Mouse (Mus musculus) MEL (cell line): ENCODE data around the gene Dkk3. TPM values are rescaled to one million over a fixed set of nuclear protein-coding genes. Genes with fewer than 3 reads are reported as not detected.

Experiments used
- DNase-seq: peaks from one replicate; pipeline ENCODE4 v3.0.0; 2011; ENCODE audit warnings: low read depth, low spot score
- H3K27ac ChIP-seq: 2 replicates; pipeline ENCODE4 v1.5.1; 2012; ENCODE audit warnings: low read depth, mild to moderate bottlenecking, control low read depth, low read length, moderate library complexity; ENCODE audit not compliant: control insufficient read depth
- H3K27me3 ChIP-seq, 2 experiments: fragments of 150-350 bp in 1 of 2; sonication (generic) in 1 of 2; 2 replicates each; pipeline ENCODE4 v1.6.1; 2012; ENCODE audit warnings: low read length in 2 of 2, mild to moderate bottlenecking in 2 of 2, improper control_type of control experiment in 1 of 2, moderate library complexity in 1 of 2; ENCODE audit not compliant: insufficient read depth in 2 of 2, control insufficient read depth in 1 of 2
- H3K36me3 ChIP-seq, 2 experiments: 2 replicates each; pipeline ENCODE4 v1.6.1; 2012 to 2014; ENCODE audit warnings: low read length in 2 of 2, improper control_type of control experiment in 1 of 2, inconsistent platforms in 1 of 2, mild to moderate bottlenecking in 1 of 2; ENCODE audit not compliant: insufficient read depth in 2 of 2, control insufficient read depth in 1 of 2
- H3K4me1 ChIP-seq, 2 experiments: fragments of 150-350 bp in 1 of 2; sonication (generic) in 1 of 2; 2 replicates each; pipeline ENCODE4 v1.6.1; 2012; ENCODE audit warnings: low read length in 2 of 2, improper control_type of control experiment in 1 of 2, mild to moderate bottlenecking in 1 of 2; ENCODE audit not compliant: insufficient read depth in 2 of 2, control insufficient read depth in 1 of 2
- H3K4me3 ChIP-seq, 2 experiments: fragments of 150-350 bp in 1 of 2; sonication (generic) in 1 of 2; 2 replicates each; pipeline ENCODE4 v1.5.1; 2012; ENCODE audit warnings: low read depth in 2 of 2, low read length in 2 of 2, mild to moderate bottlenecking in 2 of 2, moderate library complexity in 2 of 2, control low read depth in 1 of 2, improper control_type of control experiment in 1 of 2; ENCODE audit not compliant: control insufficient read depth in 1 of 2, insufficient read depth in 1 of 2
- H3K79me2 ChIP-seq: 2 replicates; pipeline ENCODE4 v1.6.1; 2012; ENCODE audit warnings: mild to moderate bottlenecking, low read length, moderate library complexity; ENCODE audit not compliant: control insufficient read depth, poor library complexity, insufficient read depth
- H3K9ac ChIP-seq: 2 replicates; pipeline ENCODE4 v1.6.1; 2012; ENCODE audit warnings: low read depth, mild to moderate bottlenecking, control low read depth, low read length, moderate library complexity; ENCODE audit not compliant: control insufficient read depth, poor library complexity, severe bottlenecking
- H3K9me3 ChIP-seq: fragments of 150-350 bp; sonication (generic); replicated peaks from 2 replicates; pipeline ENCODE4 v1.6.1; 2012; ENCODE audit warnings: mild to moderate bottlenecking, low read length, improper control_type of control experiment, moderate library complexity; ENCODE audit not compliant: insufficient read depth
- CHD2 ChIP-seq: IDR thresholded peaks from 2 replicates; pipeline ENCODE4 v1.6.1; 2011; ENCODE audit warnings: low read length, improper control_type of control experiment
- E2F4 ChIP-seq: IDR thresholded peaks from 2 replicates; pipeline ENCODE4 v1.6.1; 2011; ENCODE audit warnings: low read depth, low read length, improper control_type of control experiment, borderline replicate concordance
- EP300 ChIP-seq, 2 experiments: IDR thresholded peaks; 2 replicates each; pipeline ENCODE4 v1.6.1; 2011; ENCODE audit warnings: improper control_type of control experiment in 2 of 2, low read length in 2 of 2, low read depth in 1 of 2, mild to moderate bottlenecking in 1 of 2
- GABPA ChIP-seq: IDR thresholded peaks from 2 replicates; pipeline ENCODE4 v1.6.1; 2012; ENCODE audit warnings: low read depth, mild to moderate bottlenecking, inconsistent platforms, low read length, improper control_type of control experiment, moderate library complexity
- GATA1 ChIP-seq: IDR thresholded peaks from 2 replicates; pipeline ENCODE4 v1.6.1; 2011; ENCODE audit warnings: low read depth, low read length, improper control_type of control experiment
- HCFC1 ChIP-seq: IDR thresholded peaks from 2 replicates; pipeline ENCODE4 v1.6.1; 2012; ENCODE audit warnings: low read depth, mild to moderate bottlenecking, inconsistent platforms, low read length, improper control_type of control experiment, moderate library complexity
- JUND ChIP-seq: IDR thresholded peaks from 2 replicates; pipeline ENCODE4 v1.6.1; 2011; ENCODE audit warnings: low read depth, mild to moderate bottlenecking, improper control_type of control experiment, low read length
- KAT2A ChIP-seq: conservative IDR thresholded peaks from 2 replicates; pipeline ENCODE4 v1.6.1; 2012; ENCODE audit warnings: low read depth, low read length, improper control_type of control experiment, inconsistent platforms
- MAFK ChIP-seq: IDR thresholded peaks from 2 replicates; pipeline ENCODE4 v1.6.1; 2011; ENCODE audit warnings: low read depth, mild to moderate bottlenecking, low read length, improper control_type of control experiment, borderline replicate concordance
- MAX ChIP-seq: IDR thresholded peaks from 2 replicates; pipeline ENCODE4 v1.6.1; 2011; ENCODE audit warnings: low read length, improper control_type of control experiment
- MYB ChIP-seq: IDR thresholded peaks from 2 replicates; pipeline ENCODE4 v1.6.1; 2011; ENCODE audit warnings: mild to moderate bottlenecking, low read depth, low read length, improper control_type of control experiment
- NELFE ChIP-seq: IDR thresholded peaks from 2 replicates; pipeline ENCODE4 v1.6.1; 2011; ENCODE audit warnings: low read depth, low read length, improper control_type of control experiment
- NRF1 ChIP-seq: IDR thresholded peaks from 2 replicates; pipeline ENCODE4 v1.6.1; 2014; ENCODE audit warnings: low read depth, mild to moderate bottlenecking, inconsistent platforms, low read length, improper control_type of control experiment, moderate library complexity; ENCODE audit not compliant: poor library complexity, insufficient read depth, severe bottlenecking
- POLR2AphosphoS2 ChIP-seq: IDR thresholded peaks from 2 replicates; pipeline ENCODE4 v1.6.1; 2011; ENCODE audit warnings: low read length, improper control_type of control experiment
- TAL1 ChIP-seq: IDR thresholded peaks from 2 replicates; pipeline ENCODE4 v1.6.1; 2012; ENCODE audit warnings: mild to moderate bottlenecking, inconsistent platforms, low read length, moderate library complexity, mixed read lengths
- TBP ChIP-seq: IDR thresholded peaks from 2 replicates; pipeline ENCODE4 v1.8.0; 2011; ENCODE audit warnings: low read depth, low read length, improper control_type of control experiment
- ZC3H11A ChIP-seq: IDR thresholded peaks from 2 replicates; pipeline ENCODE4 v1.6.1; 2012; ENCODE audit warnings: low read depth, mild to moderate bottlenecking, inconsistent platforms, low read length, improper control_type of control experiment
- ZMIZ1 ChIP-seq: IDR thresholded peaks from 2 replicates; pipeline ENCODE4 v1.6.1; 2012; ENCODE audit warnings: low read depth, mild to moderate bottlenecking, inconsistent platforms, low read length, improper control_type of control experiment, moderate library complexity
- polyA plus RNA-seq, 2 experiments: library from polyadenylated mRNA; stranded (reverse) in 1 of 2; unstranded in 1 of 2; fragments of >175 nt in 1 of 2; fragments of >200 nt in 1 of 2; gene quantifications; 2 replicates each; pipeline versions ENCODE4 v1.2.1 to v1.2.4; 2012; ENCODE audit warnings: low replicate concordance in 2 of 2, low read depth in 1 of 2; ENCODE audit not compliant: insufficient read length in 2 of 2, insufficient read depth in 1 of 2, missing spikeins in 1 of 2
- total RNA-seq: library from RNA; depleted of rRNA; stranded (reverse); fragments of 300-350 nt; gene quantifications from 2 replicates; pipeline ENCODE4 v1.2.3, GENCODE M21; 2012

Dkk3 gene
- total and polyA plus RNA-seq, 3 experiments = not detected

GRCm38 (mm10) chr7:112200761-112201160 is 41.9 kb upstream of the Dkk3 start:
- Histone ChIP-seq H3K4me3 (no peak overlapping the region), H3K27ac (no peak overlapping the region), H3K9ac (no peak overlapping the region), H3K9me3 (no peaks in the 10 kb centered on the region), H3K79me2 (no peaks in the 10 kb centered on the region), H3K4me1 (no peaks in the 10 kb centered on the region), H3K27me3 (no peaks in the 10 kb centered on the region), H3K36me3 (no peaks in the 10 kb centered on the region)
- TF ChIP-seq MAFK (no peak), MYB (no peak), JUND (no peak), ZMIZ1 (no peak), GATA1 (no peak)
- no peak for DNase-seq

GRCm38 (mm10) chr7:112199343-112199742 is 40.5 kb upstream of the Dkk3 start:
- H3K27ac ChIP-seq = no peak overlapping the region
- no peaks in the 10 kb centered on the region for H3K36me3 ChIP-seq
- no peaks in the 10 kb centered on the region for H3K4me1 ChIP-seq
- H3K9me3 ChIP-seq = no peaks in the 10 kb centered on the region
- DNase-seq = no peak
- no peaks in the 10 kb centered on the region for H3K27me3 ChIP-seq
- H3K79me2 ChIP-seq = no peaks in the 10 kb centered on the region
- TF ChIP-seq GABPA (no peak), ZC3H11A (no peak)
- H3K4me3 ChIP-seq = no peak overlapping the region
- no peak overlapping the region for H3K9ac ChIP-seq

GRCm38 (mm10) chr7:112197461-112197860 is 38.6 kb upstream of the Dkk3 start:
- Histone ChIP-seq H3K4me1 (no peaks in the 10 kb centered on the region), H3K9me3 (no peaks in the 10 kb centered on the region)
- no peak for TF ChIP-seq KAT2A
- no peak for TF ChIP-seq EP300 (IDR thresholded peaks at IDR 0.05; ENCODE audit: low read depth in 1 of 2, low read length in 2 of 2)
- TF ChIP-seq HCFC1 = no peak
- no peak for TF ChIP-seq CHD2
- no peak for TF ChIP-seq ZMIZ1
- no peak for TF ChIP-seq TBP
- TF ChIP-seq NRF1 = no peak
- TF ChIP-seq GATA1 = no peak
- TF ChIP-seq ZC3H11A = no peak
- TF ChIP-seq E2F4 = no peak
- no peak for TF ChIP-seq NELFE
- no peak for TF ChIP-seq POLR2AphosphoS2
- TF ChIP-seq MAX = no peak
- no peak for TF ChIP-seq TAL1

More at GRCm38 (mm10) chr7:112197461-112197860, 38.6 kb upstream of the Dkk3 start:
- Histone ChIP-seq H3K4me3 (no peak overlapping the region), H3K36me3 (no peaks in the 10 kb centered on the region), H3K27me3 (no peaks in the 10 kb centered on the region), H3K27ac (no peak overlapping the region), H3K79me2 (no peaks in the 10 kb centered on the region), H3K9ac (no peak overlapping the region)
- DNase-seq = no peak
